Mouse (Mus musculus) frontal cortex, postnatal 14 days (tissue): Measurements from ENCODE around the gene Smg7.
"Not testable (repeated sequence)": the region's sequence is repeated elsewhere in the genome, so short reads cannot be mapped to it uniquely, and the experiment has no call there.

ENCODE experiments used
- DNase-seq, 2 experiments: peaks; one replicate each; pipeline ENCODE4 v3.0.0; 2022; ENCODE audit warnings: low spot score in 2 of 2

Gene Smg7

GRCm38 (mm10) chr1:152901765-152902664 lies at the start of gene Smg7:
Gene Smg7 (minus strand): TSS chr1:152902646.
- DNase-seq = peak; percentile 59 to 61

- no peak for DNase-seq
These were observed 40.5 kb upstream of the Smg7 start for GRCm38 (mm10) chr1:152942977-152943376.

- no peak for DNase-seq
These were observed 33.9 kb upstream of the Smg7 start for GRCm38 (mm10) chr1:152936365-152936764.

- DNase-seq = no peak
These were observed 33.0 kb upstream of the Smg7 start for GRCm38 (mm10) chr1:152935476-152935875.

GRCm38 (mm10) chr1:152933962-152934361 lies 31.5 kb upstream of the Smg7 start:
- no peak for DNase-seq

GRCm38 (mm10) chr1:152921786-152922185 lies 19.3 kb upstream of the Smg7 start:
- DNase-seq = no peak

GRCm38 (mm10) chr1:152917626-152918025 lies 15.2 kb upstream of the Smg7 start:
- no peak for DNase-seq

GRCm38 (mm10) chr1:152916936-152917335 lies 14.5 kb upstream of the Smg7 start:
- no peak for DNase-seq

GRCm38 (mm10) chr1:152915766-152916165 lies 13.3 kb upstream of the Smg7 start:
- no peak for DNase-seq

- no peak for DNase-seq
These were observed 11.3 kb upstream of the Smg7 start for GRCm38 (mm10) chr1:152913483-152914460.

- peak; percentile 68 to 72 for DNase-seq
These were observed 2.0 kb upstream of the Smg7 start for GRCm38 (mm10) chr1:152904469-152904868.

GRCm38 (mm10) chr1:152903591-152904135 lies 1.2 kb upstream of the Smg7 start:
- no peak for DNase-seq

GRCm38 (mm10) chr1:152902665-152903516 lies 445 bp upstream of the Smg7 start:
- peak; percentile 91 to 95 for DNase-seq

GRCm38 (mm10) chr1:152901419-152901764 lies 1.1 kb downstream of the Smg7 start:
- DNase-seq = no peak

GRCm38 (mm10) chr1:152888086-152888485 lies 14.4 kb downstream of the Smg7 start:
- DNase-seq = not testable (repeated sequence)

GRCm38 (mm10) chr1:152871031-152871430 lies 31.4 kb downstream of the Smg7 start:
- no peak for DNase-seq

- DNase-seq = no peak
These were observed 32.5 kb downstream of the Smg7 start for GRCm38 (mm10) chr1:152869901-152870300.

GRCm38 (mm10) chr1:152846856-152847255 lies 55.6 kb downstream of the Smg7 start:
- no peak for DNase-seq

- no peak for DNase-seq
These were observed 57.2 kb downstream of the Smg7 start for GRCm38 (mm10) chr1:152845211-152845730.

GRCm38 (mm10) chr1:152844634-152845033 lies 57.8 kb downstream of the Smg7 start:
- DNase-seq = no peak

- DNase-seq = no peak
These were observed 61.4 kb downstream of the Smg7 start for GRCm38 (mm10) chr1:152841057-152841456.
